Mouse (Mus musculus) thymus, adult 18-20 months (tissue): ENCODE measurements around the gene Ppa1.

ENCODE experiments used
- DNase-seq, 2 experiments: peaks; one replicate each; pipeline ENCODE4 v3.0.0; 2022; ENCODE audit warnings: mixed read lengths in 2 of 2

Gene Ppa1

DNA sequence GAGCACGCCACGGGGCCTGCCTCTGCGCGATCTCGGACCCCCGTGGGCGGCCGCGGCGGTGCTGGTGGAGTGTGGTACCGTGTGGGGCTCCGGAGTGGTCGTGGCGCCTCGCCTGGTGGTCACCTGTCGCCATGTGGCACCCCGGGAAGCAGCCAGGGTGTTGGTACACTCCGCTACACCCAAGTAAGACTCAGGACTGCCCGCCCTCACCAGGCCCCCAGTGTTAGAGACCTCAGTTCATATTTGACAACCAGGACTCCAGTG, 48.1 kb downstream of the Ppa1 start:
- DNase-seq, result peak in 1 of 2 experiments; percentile 26

DNA sequence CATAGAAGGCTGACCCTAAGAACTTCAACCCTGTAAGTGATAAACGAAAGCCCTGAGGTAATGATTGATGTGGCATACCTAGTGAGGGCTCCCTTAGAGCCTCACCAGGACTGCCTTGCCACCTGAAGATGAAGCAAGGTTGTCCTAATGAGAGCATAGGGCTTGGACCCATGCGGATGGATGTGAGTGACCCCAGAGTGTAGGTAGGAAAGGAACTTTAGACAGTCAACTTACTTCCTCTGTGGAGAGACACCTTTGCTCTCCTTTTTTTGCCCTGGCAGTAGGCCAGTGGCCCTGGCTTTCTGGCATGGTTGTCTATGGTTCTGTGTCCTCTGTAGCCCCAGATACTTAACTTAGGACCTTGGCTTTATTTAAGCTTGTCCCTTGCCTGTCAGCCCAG, 48.7 kb downstream of the Ppa1 start:
- no peak for DNase-seq

DNA sequence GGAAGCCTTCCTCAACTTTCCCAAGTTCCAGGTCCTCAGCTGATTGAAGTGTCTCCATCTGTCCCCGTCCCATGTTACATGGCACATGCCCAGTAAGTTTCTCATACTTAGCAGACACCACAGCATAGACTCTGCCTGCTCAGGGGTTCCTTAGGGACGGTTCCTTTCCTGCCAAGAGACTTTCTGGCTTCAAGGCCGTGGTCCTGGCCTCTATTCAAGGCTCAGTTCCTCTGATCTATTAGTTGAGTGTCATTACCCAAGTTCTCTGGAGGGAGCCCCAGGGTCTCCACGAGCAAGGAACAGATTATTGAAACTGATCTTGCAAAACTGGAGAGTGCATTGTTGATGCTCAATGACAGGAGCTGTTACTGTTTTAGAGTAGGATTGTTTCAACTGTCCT, 56.3 kb downstream of the Ppa1 start:
- no peak for DNase-seq

DNA sequence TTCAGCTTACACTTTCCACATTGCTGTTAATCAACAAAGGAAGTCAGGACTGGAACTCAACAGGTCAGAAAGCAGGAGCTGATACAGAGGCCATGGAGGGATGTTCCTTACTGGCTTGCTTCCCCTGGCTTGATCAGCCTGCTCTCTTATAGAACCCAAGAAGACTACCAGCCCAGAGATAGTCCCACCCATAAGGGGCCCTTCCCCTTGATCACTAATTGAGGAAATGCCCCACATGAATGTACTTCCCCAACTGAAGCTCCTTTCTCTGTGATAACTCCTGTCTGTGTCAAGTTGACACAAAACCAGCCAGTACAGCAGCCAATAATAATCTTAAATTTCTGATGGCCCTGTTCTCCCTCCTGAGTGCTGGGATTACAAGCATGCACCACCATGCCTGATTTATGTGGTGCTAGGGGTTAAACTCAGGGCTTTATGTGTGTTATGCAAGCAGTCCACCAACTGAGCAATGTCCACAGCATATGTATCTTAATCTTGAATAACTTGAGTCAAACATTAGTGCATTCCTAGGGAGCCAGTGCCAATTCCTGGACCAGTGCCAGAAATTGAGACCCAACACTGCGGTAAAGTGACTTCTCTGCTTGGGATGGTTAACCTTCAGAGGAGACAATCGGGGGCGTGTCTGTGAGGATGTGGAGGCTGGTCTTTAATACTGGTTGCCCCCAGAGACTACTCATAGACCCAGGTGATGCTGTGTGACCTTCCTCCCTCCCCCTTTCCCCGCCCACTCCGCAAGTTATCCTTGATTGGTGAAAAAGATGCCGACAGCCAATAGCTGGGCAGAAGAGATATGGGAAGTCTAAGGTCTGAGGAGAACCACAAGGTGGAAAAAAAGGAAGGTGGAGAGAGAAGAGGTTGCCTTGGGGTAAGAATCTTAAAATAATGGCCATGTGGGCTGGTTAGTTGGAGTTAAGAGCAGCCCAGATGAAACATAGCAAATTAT, 58.3 kb downstream of the Ppa1 start:
- no peak for DNase-seq

DNA sequence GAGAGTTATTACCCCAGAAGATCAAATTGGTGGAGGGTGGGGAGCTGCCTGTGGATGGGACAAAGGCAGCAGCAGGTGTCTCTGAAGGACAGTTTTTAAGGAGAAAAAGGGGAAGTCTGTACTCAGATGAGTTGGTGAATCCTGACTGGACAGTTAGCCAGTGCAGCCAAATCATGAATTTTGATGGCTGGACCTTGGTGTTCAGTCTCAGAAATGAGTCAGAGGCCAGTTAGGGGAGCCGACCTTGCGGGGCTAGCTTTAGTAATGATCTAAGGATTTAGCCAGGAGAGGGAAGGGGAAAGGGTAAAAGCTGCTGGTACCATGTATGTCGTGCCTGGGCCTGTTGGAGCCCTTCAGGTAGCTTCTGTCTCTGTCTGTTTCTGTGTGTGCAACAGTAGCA, 65.2 kb downstream of the Ppa1 start:
- no peak for DNase-seq

DNA sequence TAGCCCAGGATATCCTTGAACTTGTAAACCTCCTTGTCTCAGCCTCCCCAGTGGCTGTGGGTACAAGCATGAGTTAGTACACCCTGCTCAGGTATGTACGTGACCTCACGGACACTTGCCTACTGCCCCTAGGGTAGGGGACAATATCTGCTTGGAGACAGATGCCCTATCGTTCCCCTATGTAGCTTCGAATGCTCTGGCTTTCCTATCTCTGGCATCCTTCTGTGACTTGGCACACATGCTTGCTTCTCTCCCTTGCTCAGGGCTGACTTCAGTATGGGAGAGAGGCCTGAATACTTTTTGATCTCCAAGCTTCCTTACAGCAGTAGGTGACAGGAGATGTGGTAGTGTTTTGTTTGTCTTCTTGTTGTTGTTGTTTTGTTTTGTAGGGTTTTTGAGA, 65.8 kb downstream of the Ppa1 start:
- no peak for DNase-seq

DNA sequence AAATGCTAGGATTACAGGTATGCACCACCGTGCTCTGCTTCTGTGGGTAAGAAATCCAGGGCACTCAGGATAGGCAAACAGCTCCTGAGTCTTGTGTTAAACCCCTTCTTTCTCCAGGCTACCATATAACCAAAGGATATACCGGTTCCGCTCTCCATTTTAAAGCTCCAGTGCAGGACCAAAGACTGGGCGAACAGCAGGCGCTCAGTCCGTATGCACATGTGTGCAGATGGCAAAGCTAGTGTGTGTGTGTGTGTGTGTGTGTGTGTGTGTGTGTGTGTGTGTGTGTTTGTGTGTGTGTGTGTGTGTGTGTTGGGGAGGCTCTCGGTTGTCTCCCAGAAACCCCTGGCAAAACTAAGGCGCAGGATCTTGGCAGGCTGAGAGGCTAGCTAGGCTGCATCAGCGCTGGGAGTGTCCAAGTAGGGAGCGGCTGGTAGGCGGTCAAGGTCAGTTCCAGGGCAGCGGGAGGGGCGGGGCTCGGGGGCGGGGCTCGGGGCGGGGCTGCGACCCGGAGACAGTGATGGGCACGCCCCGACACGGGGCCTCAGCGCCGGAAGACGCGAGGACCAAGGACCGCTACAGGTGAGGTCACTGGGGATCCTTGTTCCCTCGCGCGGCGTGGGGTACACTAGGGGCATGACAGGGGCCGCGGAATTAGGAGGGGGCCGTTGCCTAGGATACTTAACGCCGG, 66.6 kb downstream of the Ppa1 start, which contains the start of gene Aifm2:
Gene Aifm2 (plus strand): TSS at position 493 of the 691 bp plus-strand sequence.
- no peak for DNase-seq

DNA sequence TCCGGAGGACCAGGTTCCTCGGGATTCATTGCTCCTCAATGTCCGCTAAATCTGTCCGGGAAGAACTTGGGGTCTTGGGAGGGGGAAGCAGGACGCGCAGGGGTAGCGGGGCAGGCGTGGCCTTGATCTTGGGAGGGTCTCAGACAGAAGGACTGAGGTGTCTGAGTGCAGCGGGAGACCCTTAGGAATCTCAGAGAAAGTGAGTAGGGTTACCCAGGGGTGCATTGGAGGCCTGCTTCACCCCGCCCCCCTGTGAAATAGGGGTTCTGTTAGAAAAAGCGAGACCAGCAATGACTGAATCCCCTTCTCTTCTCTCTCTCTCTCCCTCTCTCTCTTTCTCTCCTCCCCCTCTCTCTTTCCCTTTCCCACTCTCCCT, 67.1 kb downstream of the Ppa1 start:
- DNase-seq, result no peak

DNA sequence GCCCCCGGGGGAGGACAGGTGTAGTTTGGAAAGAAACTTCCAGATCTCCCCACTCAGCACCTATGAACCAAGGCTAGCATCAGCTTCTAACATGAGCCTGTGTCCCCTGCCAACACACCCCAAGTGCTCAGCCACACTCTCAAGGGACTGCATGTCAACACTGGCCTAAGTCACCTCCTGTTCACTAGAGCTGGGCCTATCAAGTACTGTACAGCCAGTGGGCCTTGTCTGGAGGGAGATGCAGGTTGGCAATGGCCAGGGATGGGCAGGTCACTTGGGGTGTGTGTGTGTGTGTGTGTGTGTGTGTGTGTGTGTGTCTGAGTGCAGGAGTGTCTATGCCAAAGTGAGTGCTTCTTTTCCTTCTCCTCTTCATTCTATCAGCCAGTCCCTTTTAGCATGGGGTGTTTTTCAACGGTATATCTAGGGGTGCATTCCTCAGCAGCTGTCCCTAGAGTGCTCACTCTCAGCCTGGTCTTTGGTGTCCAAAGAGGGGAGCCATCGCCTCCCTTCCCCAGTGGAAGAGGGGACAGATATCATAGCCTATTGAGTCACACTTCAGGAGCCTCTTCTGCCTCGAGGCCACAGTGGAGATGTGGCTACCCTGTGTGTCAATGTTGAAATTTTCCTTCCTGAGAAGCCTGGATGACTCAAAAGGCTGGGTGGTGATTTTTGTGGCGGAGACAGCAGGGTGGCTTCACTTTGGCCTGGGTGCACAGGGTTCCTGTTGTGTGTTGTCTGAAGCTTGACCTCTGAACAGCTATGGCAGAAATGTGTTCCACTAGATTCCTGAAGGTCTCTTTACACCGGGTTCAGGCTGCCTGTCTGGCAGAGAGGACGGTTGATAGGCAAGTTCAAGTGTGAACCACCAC, 67.9 kb downstream of the Ppa1 start:
- DNase-seq, result no peak

DNA sequence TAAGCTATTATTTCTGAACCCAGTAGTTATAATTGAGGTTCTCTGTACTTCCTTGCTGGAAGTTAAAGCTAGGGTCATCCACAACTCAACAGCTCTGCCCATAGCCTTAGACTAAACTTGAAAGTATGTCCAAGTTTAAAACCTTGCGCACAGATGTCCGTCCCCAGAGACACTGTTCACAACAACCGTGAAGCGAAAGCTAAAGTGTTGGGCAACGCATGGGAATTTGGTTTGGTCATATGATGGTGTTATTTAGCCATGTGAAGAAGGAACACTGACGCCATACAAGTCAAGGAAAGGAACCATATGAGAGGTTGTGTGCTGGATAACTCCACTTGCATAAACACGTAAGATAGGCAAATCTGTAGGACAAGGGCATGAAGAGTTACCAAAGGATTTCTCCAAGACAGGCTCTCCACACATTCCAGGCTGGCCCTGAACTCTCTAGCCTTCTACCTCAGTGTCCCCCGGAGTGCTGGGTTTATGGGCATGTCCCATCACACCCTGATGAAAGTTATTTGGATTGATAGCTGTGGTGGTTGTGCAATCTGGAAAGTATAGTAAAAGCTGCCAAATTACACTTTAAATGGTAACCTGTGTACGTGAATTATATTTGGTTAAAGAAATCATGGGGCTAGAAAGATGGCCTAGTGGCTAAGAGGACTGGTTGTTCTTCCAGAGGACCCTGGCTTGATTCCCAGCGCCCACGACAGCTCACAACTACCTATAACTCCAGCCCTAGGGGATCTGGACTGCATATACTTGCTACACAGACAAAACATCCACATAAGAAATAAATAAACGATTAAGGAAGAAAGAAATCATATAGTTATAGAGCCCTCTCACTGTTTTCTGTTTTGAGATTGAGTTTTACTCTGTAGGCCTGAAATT, 69.3 kb downstream of the Ppa1 start:
- DNase-seq, result no peak

DNA sequence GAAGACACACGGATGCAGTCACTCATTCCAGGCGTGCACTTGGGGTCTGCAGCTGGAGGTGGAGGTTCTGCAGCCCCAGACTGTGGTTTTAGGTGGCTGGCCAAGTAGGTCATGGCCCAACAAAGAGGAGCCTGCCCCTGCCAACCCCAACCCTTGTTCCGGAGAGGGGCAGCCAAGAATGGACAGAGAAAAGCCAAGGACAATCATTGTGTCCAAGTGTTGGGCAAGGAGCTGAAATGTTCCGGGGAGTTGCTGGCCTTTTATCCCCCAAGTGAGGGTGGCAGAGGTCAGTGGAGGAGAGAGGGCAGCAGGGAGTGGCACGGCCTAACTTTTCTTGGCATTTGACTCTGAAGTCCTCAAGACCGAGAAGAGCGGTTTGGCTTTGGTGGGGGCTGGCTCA, 72.0 kb downstream of the Ppa1 start:
- DNase-seq, result no peak

DNA sequence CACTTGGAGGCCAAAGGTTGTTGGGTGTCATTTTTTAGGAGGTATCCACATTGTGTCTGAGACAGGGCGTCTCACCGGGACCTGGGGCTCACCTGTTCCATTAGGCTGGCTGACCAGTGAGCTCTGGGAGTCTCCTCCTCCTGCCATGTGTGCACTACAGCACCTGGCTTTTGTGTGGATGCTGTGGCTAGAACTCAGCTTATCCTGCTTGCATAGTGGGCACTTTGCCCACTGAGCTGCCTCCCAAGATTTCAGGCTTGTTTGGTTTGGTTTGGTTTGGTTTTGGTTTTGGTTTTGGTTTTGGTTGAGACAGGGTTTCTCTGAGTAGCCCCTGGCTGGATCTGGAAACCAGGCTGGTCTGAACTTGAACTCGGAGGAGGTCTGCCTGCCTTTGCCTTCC, 73.9 kb downstream of the Ppa1 start:
- no peak for DNase-seq

DNA sequence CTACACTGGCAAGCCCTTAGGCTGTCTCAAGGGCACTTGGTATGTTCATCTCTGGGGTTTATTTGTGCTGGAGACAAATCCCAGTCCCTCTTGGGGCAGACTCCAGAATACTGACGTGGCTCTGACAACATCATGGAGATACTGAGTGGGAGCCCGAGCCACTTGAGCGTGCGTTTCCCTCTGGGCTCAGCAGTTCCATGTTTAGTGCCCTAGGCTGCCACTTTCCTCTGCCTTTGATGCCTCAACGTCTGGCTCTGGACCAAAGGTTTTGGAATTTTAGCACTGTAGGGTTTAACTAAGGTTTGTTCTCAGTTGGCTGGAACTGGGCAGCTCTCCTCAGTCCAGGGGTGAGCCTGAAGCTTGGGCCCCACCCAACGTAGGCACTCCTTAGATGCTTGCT, 74.9 kb downstream of the Ppa1 start:
- no peak for DNase-seq
